Mouse (Mus musculus) embryonic facial prominence, embryonic 10.5 days (tissue): ENCODE measurements around the gene Cep85l. TPM values are rescaled to one million over a fixed set of nuclear protein-coding genes. Genes with fewer than 3 reads are reported as not detected.

Experiments used
- DNase-seq: peaks from one replicate; pipeline ENCODE4 v3.0.0-alpha.2; 2017; ENCODE audit warnings: low spot score
- H3K27ac ChIP-seq: fragments of 300-500 bp; sonication (generic); replicated peaks from 2 replicates; pipeline ENCODE4 v1.5.1; 2016; ENCODE audit warnings: mild to moderate bottlenecking
- H3K27me3 ChIP-seq: fragments of 300-500 bp; sonication (generic); replicated peaks from 2 replicates; pipeline ENCODE4 v1.6.1; 2016; ENCODE audit warnings: low read depth, mild to moderate bottlenecking; ENCODE audit not compliant: poor library complexity, severe bottlenecking
- H3K36me3 ChIP-seq: fragments of 300-500 bp; sonication (generic); replicated peaks from 2 replicates; pipeline ENCODE4 v1.6.1; 2016; ENCODE audit warnings: mild to moderate bottlenecking, moderate library complexity
- H3K4me1 ChIP-seq: fragments of 300-500 bp; sonication (generic); 2 replicates; pipeline ENCODE4 v1.6.1; 2016
- H3K4me3 ChIP-seq: fragments of 300-500 bp; sonication (generic); 2 replicates; pipeline ENCODE4 v1.5.1; 2016; ENCODE audit warnings: mild to moderate bottlenecking, moderate library complexity
- H3K9me3 ChIP-seq: fragments of 300-500 bp; sonication (generic); 2 replicates; pipeline ENCODE4 v1.6.1; 2016; ENCODE audit warnings: mild to moderate bottlenecking
- WGBS: fragments of 180-500 bp; shearing (Covaris S2); methylation state at CpG from one replicate; pipeline ENCODE4 v1.1.7; 2016; 5-methylcytosine and 5-hydroxymethylcytosine counted together
- polyA plus RNA-seq: library from polyadenylated mRNA; unstranded; fragments of >200 nt; fragmentation: Nextera tagmentation; extraction: Ambion mirVana; gene quantifications from 2 replicates; pipeline ENCODE4 v1.2.1, GENCODE M21; 2016

The Cep85l gene
- 4.9 and 5.1 TPM in 2 replicates for polyA plus RNA-seq

GRCm38 (mm10) chr10:53379709-53380106, at the start of gene Cep85l:
Gene Cep85l, minus strand, starts transcription at chr10:53379947.
- peak; percentile 96 for DNase-seq
- peaks cover 25% of the 10 kb centered on the region for H3K4me1 ChIP-seq
- peaks cover 4% of the 10 kb centered on the region; the same call in 1 of the 2 replicates for H3K36me3 ChIP-seq
- no peaks in the 10 kb centered on the region for H3K27me3 ChIP-seq
- WGBS = under 1% methylated on average over 31 of the region's 31 CpGs
- peak within 1 kb of the TSS; percentile 97 for H3K4me3 ChIP-seq
- H3K9me3 ChIP-seq = no peaks in the 10 kb centered on the region
- H3K27ac ChIP-seq = peak within 1 kb of the TSS; percentile 96

GRCm38 (mm10) chr10:53428695-53429447, 49.1 kb upstream of the Cep85l start:
- Histone ChIP-seq H3K4me3 (no peak overlapping the region), H3K36me3 (no peaks in the 10 kb centered on the region), H3K27ac (no peak overlapping the region), H3K9me3 (no peaks in the 10 kb centered on the region), H3K27me3 (no peaks in the 10 kb centered on the region), H3K4me1 (peaks cover 17% of the 10 kb centered on the region; the same call in 1 of the 2 replicates)
- no peak for DNase-seq
- 83% methylated on average over 7 of the region's 7 CpGs for WGBS

- Histone ChIP-seq H3K4me1 (peaks cover 24% of the 10 kb centered on the region), H3K27me3 (no peaks in the 10 kb centered on the region), H3K36me3 (no peaks in the 10 kb centered on the region), H3K27ac (no peak overlapping the region), H3K4me3 (no peak overlapping the region), H3K9me3 (no peaks in the 10 kb centered on the region)
- WGBS = 87% methylated on average over 2 of the region's 2 CpGs
- no peak for DNase-seq
Measured at GRCm38 (mm10) chr10:53426524-53426923, 46.8 kb upstream of the Cep85l start.

- no peak for DNase-seq
- H3K4me3 ChIP-seq = no peak overlapping the region
- H3K4me1 ChIP-seq = peaks cover 11% of the 10 kb centered on the region
- 96% methylated on average over 1 of the region's 1 CpGs for WGBS
- no peaks in the 10 kb centered on the region for H3K9me3 ChIP-seq
- H3K36me3 ChIP-seq = no peaks in the 10 kb centered on the region
- H3K27ac ChIP-seq = no peak overlapping the region
- H3K27me3 ChIP-seq = no peaks in the 10 kb centered on the region
Measured at GRCm38 (mm10) chr10:53423091-53423490, 43.3 kb upstream of the Cep85l start.

GRCm38 (mm10) chr10:53422206-53422605, 42.5 kb upstream of the Cep85l start:
- Histone ChIP-seq H3K4me3 (no peak overlapping the region), H3K36me3 (no peaks in the 10 kb centered on the region), H3K27me3 (no peaks in the 10 kb centered on the region), H3K4me1 (peaks cover 11% of the 10 kb centered on the region), H3K27ac (no peak overlapping the region), H3K9me3 (no peaks in the 10 kb centered on the region)
- DNase-seq = no peak
- WGBS = 64% methylated on average over 1 of the region's 1 CpGs

GRCm38 (mm10) chr10:53421613-53422012, 41.9 kb upstream of the Cep85l start:
- 62% methylated on average over 6 of the region's 6 CpGs for whole genome bisulfite sequencing
- H3K27me3 ChIP-seq = no peaks in the 10 kb centered on the region
- no peak for DNase-seq
- H3K27ac ChIP-seq = no peak overlapping the region
- H3K4me1 ChIP-seq = peaks cover 13% of the 10 kb centered on the region
- no peak overlapping the region for H3K4me3 ChIP-seq
- no peaks in the 10 kb centered on the region for H3K9me3 ChIP-seq
- H3K36me3 ChIP-seq = no peaks in the 10 kb centered on the region

- DNase-seq = no peak
- no peaks in the 10 kb centered on the region for H3K36me3 ChIP-seq
Measured at GRCm38 (mm10) chr10:53420069-53420468, 40.3 kb upstream of the Cep85l start.

GRCm38 (mm10) chr10:53419139-53419935, 39.6 kb upstream of the Cep85l start:
- H3K4me1 ChIP-seq = peaks cover 28% of the 10 kb centered on the region
- H3K27ac ChIP-seq = no peak overlapping the region
- no peak for DNase-seq
- H3K4me3 ChIP-seq = no peak overlapping the region
- 75% methylated on average over 4 of the region's 4 CpGs for WGBS
- no peaks in the 10 kb centered on the region for H3K27me3 ChIP-seq
- H3K36me3 ChIP-seq = no peaks in the 10 kb centered on the region
- no peaks in the 10 kb centered on the region for H3K9me3 ChIP-seq

More at GRCm38 (mm10) chr10:53420069-53420468, 40.3 kb upstream of the Cep85l start:
- no peaks in the 10 kb centered on the region for H3K9me3 ChIP-seq
- H3K4me1 ChIP-seq = peaks cover 23% of the 10 kb centered on the region
- H3K27ac ChIP-seq = no peak overlapping the region
- H3K4me3 ChIP-seq = no peak overlapping the region
- H3K27me3 ChIP-seq = no peaks in the 10 kb centered on the region

- Histone ChIP-seq H3K9me3 (no peaks in the 10 kb centered on the region), H3K27me3 (no peaks in the 10 kb centered on the region), H3K27ac (no peak overlapping the region), H3K4me3 (no peak overlapping the region), H3K36me3 (no peaks in the 10 kb centered on the region), H3K4me1 (peaks cover 37% of the 10 kb centered on the region)
- no peak for DNase-seq
- WGBS = 86% methylated on average over 2 of the region's 2 CpGs
Measured at GRCm38 (mm10) chr10:53417015-53417414, 37.3 kb upstream of the Cep85l start.

GRCm38 (mm10) chr10:53416152-53416712, 36.5 kb upstream of the Cep85l start:
- Histone ChIP-seq H3K36me3 (no peaks in the 10 kb centered on the region), H3K4me3 (no peak overlapping the region), H3K27me3 (no peaks in the 10 kb centered on the region), H3K9me3 (no peaks in the 10 kb centered on the region), H3K4me1 (peaks cover 29% of the 10 kb centered on the region), H3K27ac (no peak overlapping the region)
- WGBS = 69% methylated on average over 9 of the region's 9 CpGs
- DNase-seq = no peak

- WGBS = 81% methylated on average over 9 of the region's 9 CpGs
- Histone ChIP-seq H3K4me1 (peaks cover 28% of the 10 kb centered on the region), H3K4me3 (no peak overlapping the region), H3K9me3 (no peaks in the 10 kb centered on the region), H3K27me3 (no peaks in the 10 kb centered on the region), H3K36me3 (no peaks in the 10 kb centered on the region), H3K27ac (no peak overlapping the region)
- no peak for DNase-seq
Measured at GRCm38 (mm10) chr10:53415252-53415651, 35.5 kb upstream of the Cep85l start.

GRCm38 (mm10) chr10:53414092-53415085, 34.6 kb upstream of the Cep85l start:
- 27% methylated on average over 6 of the region's 6 CpGs for WGBS
- peak; percentile 40 for DNase-seq
- no peaks in the 10 kb centered on the region for H3K36me3 ChIP-seq
- no peaks in the 10 kb centered on the region for H3K9me3 ChIP-seq
- peaks cover 28% of the 10 kb centered on the region for H3K4me1 ChIP-seq
- H3K4me3 ChIP-seq = no peak overlapping the region
- H3K27ac ChIP-seq = peak overlapping the region; percentile 76
- H3K27me3 ChIP-seq = no peaks in the 10 kb centered on the region
